Mouse (Mus musculus) small intestine, adult 2 months (tissue): ENCODE results near the gene G430095P16Rik. TPM values are rescaled to one million over a fixed set of nuclear protein-coding genes. Genes with fewer than 3 reads are reported as not detected.

Experiments used
- H3K27ac ChIP-seq: fragments of 200-500 bp; 2 replicates; pipeline ENCODE4 v1.5.1; 2012; ENCODE audit warnings: low read depth, low read length, control low read depth, inconsistent platforms; ENCODE audit not compliant: insufficient read depth
- H3K27me3 ChIP-seq: fragments of 200-500 bp; 2 replicates; pipeline ENCODE4 v1.6.1; 2012; ENCODE audit warnings: mild to moderate bottlenecking, moderate library complexity, low read length, inconsistent platforms; ENCODE audit not compliant: control insufficient read depth, insufficient read depth
- H3K36me3 ChIP-seq: fragments of 200-500 bp; 2 replicates; pipeline ENCODE4 v1.6.1; 2012; ENCODE audit warnings: mild to moderate bottlenecking, low read length, control low read depth, inconsistent platforms; ENCODE audit not compliant: control insufficient read depth, insufficient read depth
- H3K4me1 ChIP-seq: fragments of 200-500 bp; 2 replicates; pipeline ENCODE4 v1.6.1; 2012; ENCODE audit warnings: low read length, inconsistent platforms, mixed read lengths; ENCODE audit not compliant: control insufficient read depth, insufficient read depth, insufficient read length
- H3K4me3 ChIP-seq: fragments of 200-500 bp; 2 replicates; pipeline ENCODE4 v1.5.1; 2012; ENCODE audit warnings: low read depth, mild to moderate bottlenecking, control low read depth, inconsistent platforms, low read length, moderate library complexity
- CTCF ChIP-seq: fragments of 200-500 bp; IDR thresholded peaks from 2 replicates; pipeline ENCODE4 v1.5.1; 2012; ENCODE audit warnings: low read depth, mild to moderate bottlenecking, control low read depth, inconsistent platforms, low read length, moderate library complexity, mixed read lengths; ENCODE audit not compliant: insufficient replicate concordance, insufficient read length; ENCODE audit errors: extremely low read depth
- POLR2A ChIP-seq: fragments of 200-500 bp; IDR thresholded peaks from 2 replicates; pipeline ENCODE4 v1.6.1; 2012; ENCODE audit warnings: low read depth, mild to moderate bottlenecking, control low read depth, inconsistent platforms, low read length, moderate library complexity
- WGBS: fragments of 180-500 bp; shearing (Covaris S2); methylation state at CpG from one replicate; pipeline ENCODE4 v1.1.7; 2018; 5-methylcytosine and 5-hydroxymethylcytosine counted together
- polyA plus RNA-seq: library from polyadenylated mRNA; depleted of rRNA; stranded (reverse); fragments of >200 nt; gene quantifications from 2 replicates; pipeline ENCODE4 v1.2.3, GENCODE M21; 2012

The G430095P16Rik gene
- polyA plus RNA-seq, 1 experiment = 0.30 TPM

GRCm38 (mm10) chr8:84703466-84704249 is 19.1 kb upstream of the G430095P16Rik start:
- WGBS = 20% methylated on average over 38 of the region's 38 CpGs
- Histone ChIP-seq H3K4me3 (peak overlapping the region; percentile 49), H3K36me3 (peaks cover 5% of the 10 kb centered on the region; the same call in 1 of the 2 replicates), H3K4me1 (peaks cover 31% of the 10 kb centered on the region), H3K27me3 (peaks cover 29% of the 10 kb centered on the region), H3K27ac (peak overlapping the region; percentile 39; the same call in 1 of the 2 replicates)
- TF ChIP-seq POLR2A = no peak
- TF ChIP-seq CTCF = no peak

DNA sequence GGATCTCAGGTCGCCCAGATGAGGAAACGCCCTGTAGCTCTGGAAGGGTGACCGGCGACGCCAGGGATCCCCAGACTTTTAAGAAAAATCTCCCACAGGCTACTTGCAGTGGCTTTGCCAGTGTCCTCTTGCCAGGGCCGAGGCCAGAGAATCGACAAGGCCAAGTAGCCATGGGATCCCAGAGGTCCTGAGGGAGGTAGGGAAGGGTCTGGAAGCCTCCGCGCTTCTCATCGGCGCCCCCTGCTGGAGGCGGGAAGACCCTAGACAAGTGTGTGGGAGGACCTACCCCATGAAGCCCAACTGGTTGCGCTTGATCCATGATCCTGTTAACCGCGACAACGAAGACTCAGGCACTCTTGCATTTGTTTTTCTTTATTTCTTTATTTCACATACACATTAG is 18.5 kb upstream of the G430095P16Rik start:
- peaks cover 29% of the 10 kb centered on the region for H3K27me3 ChIP-seq
- H3K36me3 ChIP-seq = no peaks in the 10 kb centered on the region
- H3K4me3 ChIP-seq = peak overlapping the region; percentile 49
- WGBS = 6% methylated on average over 16 of the region's 16 CpGs
- H3K4me1 ChIP-seq = peaks cover 29% of the 10 kb centered on the region
- TF ChIP-seq CTCF = peak; percentile 81
- TF ChIP-seq POLR2A = no peak
- no peak overlapping the region for H3K27ac ChIP-seq

- Histone ChIP-seq H3K4me3 (peak overlapping the region; percentile 44), H3K4me1 (peaks cover 29% of the 10 kb centered on the region), H3K27me3 (peaks cover 29% of the 10 kb centered on the region), H3K36me3 (no peaks in the 10 kb centered on the region), H3K27ac (no peak overlapping the region)
- TF ChIP-seq CTCF (no peak), POLR2A (peak; percentile 16; the same call in 1 of the 2 replicates)
- WGBS = 11% methylated on average over 61 of the region's 61 CpGs
These were observed 17.7 kb upstream of the G430095P16Rik start for GRCm38 (mm10) chr8:84704867-84705831.

- H3K27me3 ChIP-seq = peaks cover 29% of the 10 kb centered on the region
- TF ChIP-seq CTCF (no peak), POLR2A (no peak)
- WGBS = 16% methylated on average over 12 of the region's 12 CpGs
- no peak overlapping the region for H3K4me3 ChIP-seq
- no peaks in the 10 kb centered on the region for H3K36me3 ChIP-seq
- no peak overlapping the region for H3K27ac ChIP-seq
- peaks cover 29% of the 10 kb centered on the region for H3K4me1 ChIP-seq
These were observed 16.8 kb upstream of the G430095P16Rik start for GRCm38 (mm10) chr8:84705960-84706359.

GRCm38 (mm10) chr8:84706610-84707266 is 16.1 kb upstream of the G430095P16Rik start:
- TF ChIP-seq POLR2A (no peak), CTCF (no peak)
- Histone ChIP-seq H3K4me3 (peak overlapping the region; percentile 25), H3K27ac (no peak overlapping the region), H3K36me3 (no peaks in the 10 kb centered on the region), H3K4me1 (peaks cover 29% of the 10 kb centered on the region), H3K27me3 (peaks cover 29% of the 10 kb centered on the region)
- 24% methylated on average over 45 of the region's 45 CpGs for WGBS

DNA sequence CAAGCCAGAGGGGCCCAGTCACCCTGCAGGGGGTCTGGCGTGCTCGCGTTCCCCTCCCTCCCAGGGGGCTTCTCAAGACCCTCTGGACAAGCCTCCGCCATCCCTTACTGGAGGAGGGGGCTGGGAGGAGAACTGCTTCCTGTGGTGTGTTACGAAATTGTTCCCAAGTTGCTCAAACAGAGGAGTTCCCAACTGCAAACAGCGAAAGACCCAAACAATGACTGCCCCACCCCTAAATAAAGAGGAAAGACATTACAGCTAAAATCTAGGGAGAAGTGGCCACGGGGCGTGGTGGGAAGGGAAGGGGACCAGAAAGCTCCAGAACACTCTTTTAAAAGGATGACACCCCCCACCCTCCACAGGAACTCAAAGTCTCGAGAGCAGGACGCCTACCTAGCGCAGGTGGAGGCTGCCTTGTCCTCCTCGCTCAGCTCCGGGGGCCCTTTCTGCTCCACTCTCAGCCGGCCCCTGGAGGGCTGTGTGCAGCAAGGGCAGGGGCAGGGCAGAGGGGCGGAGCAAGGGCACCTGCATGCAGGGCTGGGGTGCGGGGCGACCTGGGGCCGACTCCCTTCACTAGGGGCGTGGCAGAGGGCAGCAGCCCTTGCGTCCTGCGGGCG is 15.4 kb upstream of the G430095P16Rik start:
- Histone ChIP-seq H3K4me3 (peak overlapping the region; percentile 25), H3K27ac (no peak overlapping the region), H3K36me3 (no peaks in the 10 kb centered on the region), H3K27me3 (peaks cover 29% of the 10 kb centered on the region), H3K4me1 (peaks cover 29% of the 10 kb centered on the region)
- no peak for TF ChIP-seq POLR2A
- TF ChIP-seq CTCF = no peak
- 16% methylated on average over 22 of the region's 22 CpGs for WGBS
